Mouse (Mus musculus) embryonic facial prominence, embryonic 10.5 days (tissue): ENCODE data around the gene 1700061G19Rik. TPM values are rescaled to one million over a fixed set of nuclear protein-coding genes. Genes with fewer than 3 reads are reported as not detected.

ENCODE experiments used
- DNase-seq: peaks from one replicate; pipeline ENCODE4 v3.0.0-alpha.2; 2017; ENCODE audit warnings: low spot score
- H3K27ac ChIP-seq: fragments of 300-500 bp; sonication (generic); replicated peaks from 2 replicates; pipeline ENCODE4 v1.5.1; 2016; ENCODE audit warnings: mild to moderate bottlenecking
- H3K27me3 ChIP-seq: fragments of 300-500 bp; sonication (generic); replicated peaks from 2 replicates; pipeline ENCODE4 v1.6.1; 2016; ENCODE audit warnings: low read depth, mild to moderate bottlenecking; ENCODE audit not compliant: poor library complexity, severe bottlenecking
- H3K36me3 ChIP-seq: fragments of 300-500 bp; sonication (generic); replicated peaks from 2 replicates; pipeline ENCODE4 v1.6.1; 2016; ENCODE audit warnings: mild to moderate bottlenecking, moderate library complexity
- H3K4me1 ChIP-seq: fragments of 300-500 bp; sonication (generic); 2 replicates; pipeline ENCODE4 v1.6.1; 2016
- H3K4me3 ChIP-seq: fragments of 300-500 bp; sonication (generic); 2 replicates; pipeline ENCODE4 v1.5.1; 2016; ENCODE audit warnings: mild to moderate bottlenecking, moderate library complexity
- H3K9me3 ChIP-seq: fragments of 300-500 bp; sonication (generic); 2 replicates; pipeline ENCODE4 v1.6.1; 2016; ENCODE audit warnings: mild to moderate bottlenecking
- WGBS: fragments of 180-500 bp; shearing (Covaris S2); methylation state at CpG from one replicate; pipeline ENCODE4 v1.1.7; 2016; 5-methylcytosine and 5-hydroxymethylcytosine counted together
- polyA plus RNA-seq: library from polyadenylated mRNA; unstranded; fragments of >200 nt; fragmentation: Nextera tagmentation; extraction: Ambion mirVana; gene quantifications from 2 replicates; pipeline ENCODE4 v1.2.1, GENCODE M21; 2016

The 1700061G19Rik gene
- polyA plus RNA-seq, 1 experiment from 2014 or later: 0.52 TPM

GRCm38 (mm10) chr17:56848785-56849184 lies 26.5 kb upstream of the 1700061G19Rik start:
- no peak for DNase-seq
- Histone ChIP-seq H3K36me3 (no peaks in the 10 kb centered on the region), H3K27ac (no peak overlapping the region), H3K4me1 (no peaks in the 10 kb centered on the region; the same call in 1 of the 2 replicates), H3K27me3 (no peaks in the 10 kb centered on the region), H3K9me3 (no peaks in the 10 kb centered on the region), H3K4me3 (no peak overlapping the region)
- 88% methylated on average over 5 of the region's 5 CpGs for WGBS

- Histone ChIP-seq H3K4me3 (no peak overlapping the region), H3K4me1 (no peaks in the 10 kb centered on the region; the same call in 1 of the 2 replicates), H3K9me3 (no peaks in the 10 kb centered on the region), H3K27me3 (no peaks in the 10 kb centered on the region), H3K27ac (no peak overlapping the region), H3K36me3 (no peaks in the 10 kb centered on the region)
- DNase-seq: no peak
- 86% methylated on average over 13 of the region's 13 CpGs for WGBS
Observed at GRCm38 (mm10) chr17:56849710-56850109, 25.6 kb upstream of the 1700061G19Rik start.

DNA sequence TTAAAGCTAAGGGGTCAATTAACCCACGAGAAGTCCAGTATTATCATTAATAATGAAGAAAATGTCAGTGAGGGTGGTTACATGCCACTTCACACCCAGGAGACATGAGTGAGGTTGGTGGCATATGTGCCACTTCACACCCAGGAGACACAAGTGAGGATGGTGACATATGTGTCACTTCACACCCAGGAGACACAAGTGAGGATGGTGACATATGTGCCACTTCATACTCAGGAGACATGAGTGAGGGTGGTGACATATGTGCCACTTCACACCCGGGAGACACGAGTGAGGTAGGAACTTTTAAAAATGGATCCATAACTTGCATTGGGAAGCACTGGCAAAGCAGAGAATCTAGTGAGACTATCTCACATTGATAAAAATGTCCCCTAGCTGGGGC lies 24.1 kb upstream of the 1700061G19Rik start:
- WGBS: 81% methylated on average over 3 of the region's 3 CpGs
- no peaks in the 10 kb centered on the region; the same call in 1 of the 2 replicates for H3K4me1 ChIP-seq

GRCm38 (mm10) chr17:56855421-56855820 lies 19.9 kb upstream of the 1700061G19Rik start:
- Histone ChIP-seq H3K9me3 (no peaks in the 10 kb centered on the region), H3K27ac (no peak overlapping the region), H3K36me3 (no peaks in the 10 kb centered on the region), H3K27me3 (no peaks in the 10 kb centered on the region), H3K4me1 (no peaks in the 10 kb centered on the region), H3K4me3 (no peak overlapping the region)
- WGBS: 79% methylated on average over 3 of the region's 3 CpGs
- no peak for DNase-seq

More for the DNA sequence above, 24.1 kb upstream of the 1700061G19Rik start:
- H3K4me3 ChIP-seq: no peak overlapping the region
- no peaks in the 10 kb centered on the region for H3K9me3 ChIP-seq
- no peaks in the 10 kb centered on the region for H3K36me3 ChIP-seq
- H3K27ac ChIP-seq: no peak overlapping the region
- DNase-seq: no peak
- no peaks in the 10 kb centered on the region for H3K27me3 ChIP-seq

DNA sequence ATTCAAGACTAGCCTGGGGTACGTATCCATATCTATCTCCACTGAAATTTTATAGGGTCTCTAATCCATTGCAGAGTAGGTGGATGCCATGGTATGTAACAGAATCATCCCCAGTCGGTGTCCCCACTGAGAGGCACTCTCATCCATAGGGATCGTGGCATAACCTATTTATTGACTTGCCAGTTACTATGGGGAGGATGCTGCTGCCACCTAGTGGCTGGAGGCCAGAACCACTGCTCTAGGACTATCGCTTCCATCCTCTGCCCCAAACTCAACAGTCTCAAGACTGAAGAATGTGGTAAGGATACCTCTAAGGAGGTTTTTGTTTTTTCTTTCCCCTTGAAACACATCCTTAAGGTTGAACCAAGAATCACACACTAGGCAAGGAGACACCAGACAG lies 17.1 kb upstream of the 1700061G19Rik start:
- Histone ChIP-seq H3K27ac (no peak overlapping the region), H3K27me3 (no peaks in the 10 kb centered on the region), H3K4me3 (no peak overlapping the region), H3K9me3 (no peaks in the 10 kb centered on the region), H3K36me3 (no peaks in the 10 kb centered on the region), H3K4me1 (peaks cover 3% of the 10 kb centered on the region; the same call in 1 of the 2 replicates)
- DNase-seq: peak; percentile 69
- WGBS: 51% methylated on average over 4 of the region's 4 CpGs

DNA sequence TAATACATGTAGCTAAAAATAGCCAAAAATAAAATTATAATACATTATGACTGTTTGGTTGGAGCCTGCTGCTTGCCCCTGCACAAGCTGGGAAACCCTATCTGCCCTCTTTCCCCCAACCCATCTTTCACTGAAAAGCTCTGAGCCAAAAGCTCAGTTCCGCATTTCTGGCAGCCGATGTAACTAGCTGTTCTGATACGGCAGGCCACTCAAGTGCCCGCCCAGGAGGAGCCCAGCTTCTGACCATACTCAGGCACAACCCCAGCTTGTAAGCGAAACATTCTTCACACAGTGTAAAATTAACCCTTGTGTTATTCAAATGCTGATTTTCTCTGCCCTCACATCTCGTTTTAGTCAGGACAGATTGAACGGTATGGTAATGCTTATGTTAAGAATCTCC lies 16.4 kb upstream of the 1700061G19Rik start:
- Histone ChIP-seq H3K4me3 (no peak overlapping the region), H3K9me3 (no peaks in the 10 kb centered on the region), H3K4me1 (peaks cover 3% of the 10 kb centered on the region; the same call in 1 of the 2 replicates), H3K27me3 (no peaks in the 10 kb centered on the region), H3K36me3 (no peaks in the 10 kb centered on the region), H3K27ac (no peak overlapping the region)
- no peak for DNase-seq
- 72% methylated on average over 7 of the region's 7 CpGs for WGBS

- Histone ChIP-seq H3K4me1 (peaks cover 3% of the 10 kb centered on the region; the same call in 1 of the 2 replicates), H3K4me3 (no peak overlapping the region), H3K36me3 (no peaks in the 10 kb centered on the region), H3K9me3 (no peaks in the 10 kb centered on the region), H3K27me3 (no peaks in the 10 kb centered on the region), H3K27ac (no peak overlapping the region)
- WGBS: 59% methylated on average over 3 of the region's 3 CpGs
- no peak for DNase-seq
Observed at GRCm38 (mm10) chr17:56861197-56861596, 14.1 kb upstream of the 1700061G19Rik start.

DNA sequence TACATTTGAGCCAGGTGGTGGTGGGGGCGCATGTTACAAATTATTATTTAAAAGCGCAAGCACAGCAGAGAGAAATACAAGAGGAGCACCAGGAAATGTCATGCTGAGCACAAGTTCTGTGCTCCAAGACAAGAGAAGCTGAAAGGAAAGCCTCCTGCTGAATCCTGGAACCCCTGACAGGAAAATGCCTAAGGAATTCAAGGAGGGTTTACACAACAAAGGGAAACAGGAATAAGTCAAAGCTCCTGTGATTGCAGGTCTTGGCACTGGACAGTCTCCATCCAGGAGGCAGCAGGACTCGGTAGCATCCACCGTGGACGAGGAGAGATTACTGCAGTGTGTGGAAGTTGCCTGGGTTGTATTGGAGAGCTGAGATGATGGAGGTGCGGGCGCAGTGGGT lies 9.2 kb upstream of the 1700061G19Rik start:
- WGBS: 81% methylated on average over 7 of the region's 7 CpGs
- peaks cover 3% of the 10 kb centered on the region; the same call in 1 of the 2 replicates for H3K4me1 ChIP-seq
- H3K36me3 ChIP-seq: no peaks in the 10 kb centered on the region
- H3K27ac ChIP-seq: no peak overlapping the region
- DNase-seq: no peak
- no peak overlapping the region for H3K4me3 ChIP-seq
- peaks cover 11% of the 10 kb centered on the region for H3K9me3 ChIP-seq
- H3K27me3 ChIP-seq: no peaks in the 10 kb centered on the region

DNA sequence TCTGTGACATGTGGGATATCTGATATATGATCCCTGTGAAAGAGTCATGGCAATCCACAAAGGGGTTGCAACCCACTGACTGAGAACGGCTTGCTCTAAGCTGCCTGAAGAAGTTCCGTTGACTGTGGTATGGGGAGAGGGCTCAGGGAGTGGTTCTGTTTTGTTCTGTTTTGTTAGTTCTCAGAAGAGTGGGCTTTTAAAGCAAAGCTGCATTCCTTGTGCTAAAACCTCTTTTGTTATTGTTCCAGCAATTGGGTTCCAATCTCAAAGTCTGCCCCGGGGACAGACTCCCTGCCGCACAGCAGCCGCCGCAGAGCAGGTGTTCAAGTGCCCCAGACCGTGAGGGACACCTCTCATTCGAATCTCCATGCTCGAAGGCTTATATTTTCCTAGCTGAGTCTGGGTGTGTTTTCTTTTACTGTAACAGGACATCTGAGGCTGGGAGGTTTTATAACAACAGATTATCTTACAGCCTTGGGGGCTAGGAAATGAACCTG lies 5.7 kb upstream of the 1700061G19Rik start:
- Histone ChIP-seq H3K9me3 (peaks cover 11% of the 10 kb centered on the region), H3K27ac (no peak overlapping the region), H3K4me3 (no peak overlapping the region), H3K27me3 (no peaks in the 10 kb centered on the region), H3K36me3 (no peaks in the 10 kb centered on the region), H3K4me1 (no peaks in the 10 kb centered on the region)
- 58% methylated on average over 9 of the region's 9 CpGs for WGBS
- no peak for DNase-seq

DNA sequence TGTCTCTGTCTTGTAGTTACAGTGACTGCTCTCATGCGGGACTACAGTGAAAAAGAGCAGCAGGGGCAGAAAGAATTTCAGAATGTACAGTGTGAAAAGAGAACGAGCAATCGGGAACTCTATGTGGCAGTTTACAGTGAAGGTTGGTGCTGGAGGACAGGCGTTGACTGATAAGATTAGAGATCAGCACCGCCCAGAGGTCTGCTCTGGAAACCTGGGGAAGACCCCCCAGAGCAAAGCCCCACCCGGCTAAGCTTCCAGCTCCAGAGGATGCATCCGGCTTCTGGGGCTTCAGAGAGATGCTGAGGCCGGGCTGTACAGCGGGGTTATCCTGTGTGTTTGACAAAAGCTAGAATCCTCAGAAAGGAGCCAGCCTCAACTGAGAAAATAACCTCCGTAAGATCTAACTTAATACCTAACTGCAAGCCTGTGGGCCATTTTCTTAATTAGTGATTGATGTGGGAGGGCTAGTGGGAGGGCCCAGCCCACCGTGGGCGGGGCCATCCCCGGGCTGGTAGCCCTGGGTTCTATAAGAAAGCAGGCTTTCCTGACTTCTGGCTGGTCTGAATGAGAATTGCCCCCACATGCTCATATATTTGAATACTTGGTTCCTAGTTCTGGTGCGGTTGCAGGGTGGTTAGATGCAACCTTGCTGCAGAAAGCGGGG lies 4.9 kb upstream of the 1700061G19Rik start:
- WGBS: 76% methylated on average over 15 of the region's 15 CpGs
- Histone ChIP-seq H3K4me1 (no peaks in the 10 kb centered on the region), H3K36me3 (no peaks in the 10 kb centered on the region), H3K4me3 (no peak overlapping the region), H3K9me3 (peaks cover 11% of the 10 kb centered on the region), H3K27ac (no peak overlapping the region), H3K27me3 (no peaks in the 10 kb centered on the region)
- no peak for DNase-seq

DNA sequence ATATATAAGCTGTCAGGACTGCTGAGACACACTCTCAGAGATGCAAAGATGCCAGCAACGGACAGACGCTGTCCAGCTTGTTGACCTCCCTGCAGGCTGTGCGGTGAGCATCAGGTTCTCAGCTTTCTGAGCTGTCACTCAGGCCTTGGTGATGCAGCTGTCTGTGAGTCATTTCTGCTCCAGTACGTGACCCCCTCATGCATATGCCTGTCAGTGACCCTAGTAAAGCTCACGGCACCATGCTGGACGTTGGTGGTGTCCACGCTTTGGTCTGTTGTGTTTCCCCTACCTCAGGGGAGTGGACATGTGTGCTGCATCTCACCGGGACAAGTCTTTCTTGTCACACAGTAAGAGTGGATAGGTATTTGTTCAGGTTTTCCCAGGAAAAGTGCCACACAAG lies 3.5 kb upstream of the 1700061G19Rik start:
- H3K4me1 ChIP-seq: no peaks in the 10 kb centered on the region
- no peaks in the 10 kb centered on the region for H3K27me3 ChIP-seq
- WGBS: 69% methylated on average over 8 of the region's 8 CpGs
- no peaks in the 10 kb centered on the region for H3K36me3 ChIP-seq
- no peak overlapping the region for H3K4me3 ChIP-seq
- peaks cover 7% of the 10 kb centered on the region for H3K9me3 ChIP-seq
- no peak overlapping the region for H3K27ac ChIP-seq
- DNase-seq: no peak

DNA sequence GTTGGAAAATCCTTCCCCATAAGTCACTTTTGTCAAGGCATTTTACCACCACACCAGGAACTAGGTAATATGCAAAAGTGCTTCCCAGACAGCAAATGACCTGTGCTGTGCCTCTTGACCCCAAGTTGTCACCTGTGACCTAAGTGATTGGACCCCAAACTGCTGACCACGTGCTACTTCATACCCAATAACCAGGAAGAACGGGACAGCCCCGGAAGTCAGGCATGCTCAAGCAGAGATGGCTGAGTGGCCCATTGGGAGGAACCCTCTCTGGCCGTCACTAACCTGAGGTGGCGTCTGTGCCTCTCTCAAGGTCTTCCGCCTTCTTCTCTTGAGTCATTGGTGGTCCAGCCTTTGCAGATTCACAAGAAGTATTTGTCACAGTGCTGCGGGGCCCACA lies 2.8 kb upstream of the 1700061G19Rik start:
- Histone ChIP-seq H3K36me3 (no peaks in the 10 kb centered on the region), H3K4me1 (no peaks in the 10 kb centered on the region), H3K9me3 (no peaks in the 10 kb centered on the region), H3K27ac (no peak overlapping the region), H3K27me3 (no peaks in the 10 kb centered on the region), H3K4me3 (no peak overlapping the region)
- no peak for DNase-seq
- 78% methylated on average over 7 of the region's 7 CpGs for WGBS

- Histone ChIP-seq H3K4me3 (no peak within 1 kb of the TSS), H3K4me1 (no peaks in the 10 kb centered on the region), H3K27me3 (no peaks in the 10 kb centered on the region), H3K27ac (no peak within 1 kb of the TSS), H3K36me3 (no peaks in the 10 kb centered on the region), H3K9me3 (no peaks in the 10 kb centered on the region)
- no peak for DNase-seq
- WGBS: 86% methylated on average over 2 of the region's 2 CpGs
Observed at GRCm38 (mm10) chr17:56874237-56874636, 1.0 kb upstream of the 1700061G19Rik start, which contains the start of gene Acsbg2. Gene Acsbg2, minus strand, starts transcription at chr17:56874447.
